Mouse (Mus musculus): ENCODE results near the gene Plxnc1.
A peak's percentile ranks its signal among the peaks of the same experiment; 100 is the strongest.

Gene Plxnc1

DNA sequence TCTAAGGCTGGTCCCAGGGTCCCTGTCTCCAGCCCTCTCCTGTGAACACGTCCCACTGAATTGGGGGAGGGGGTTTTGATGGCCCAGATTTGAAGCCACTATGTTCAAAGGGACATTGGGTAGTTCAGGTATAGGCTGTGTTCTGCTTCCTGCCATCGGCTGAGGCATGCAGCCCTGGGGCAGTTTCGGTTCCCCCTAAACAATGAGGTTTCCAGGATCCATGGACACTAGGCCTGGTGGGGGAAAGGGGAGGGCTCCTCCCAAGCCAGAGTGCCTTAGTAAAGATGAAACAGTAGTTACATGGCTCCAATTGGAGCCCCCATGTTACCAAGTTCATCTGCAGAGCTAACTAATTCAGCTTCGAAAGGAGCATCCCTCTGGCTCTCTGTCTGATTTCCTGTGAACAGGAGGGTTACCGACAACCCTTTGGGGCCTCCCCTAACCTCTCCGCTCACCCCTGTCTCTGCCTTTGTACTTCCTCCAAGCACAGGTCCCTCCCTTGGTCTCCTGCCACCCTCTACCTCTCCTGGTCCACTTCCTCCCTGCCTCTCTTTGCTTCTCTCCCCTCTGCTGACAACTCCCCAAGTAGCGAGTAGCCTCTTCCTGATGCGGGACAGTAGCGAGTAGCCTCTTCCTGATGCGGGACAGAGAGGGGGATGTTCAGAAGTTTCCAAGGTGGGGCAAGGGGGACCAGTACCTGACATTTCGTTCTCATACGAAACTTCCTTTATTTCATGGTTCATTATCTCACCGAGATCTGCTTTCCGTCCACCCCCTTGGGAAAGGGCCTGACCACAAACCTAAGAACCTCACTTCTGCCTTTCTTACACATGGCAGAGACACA lies 116.5 kb downstream of the Plxnc1 start:
- Histone ChIP-seq H3K4me1 (replicated peaks; ENCODE audit: low read depth, low read length) (no peaks in the 10 kb centered on the region), H3K36me3 (ENCODE audit: insufficient read depth, low read length) (no peaks in the 10 kb centered on the region), H3K27me3 (ENCODE audit: insufficient read depth, low read length) (0 out of 2 replicates have a peak, but pooled peaks cover 4% of the 10 kb centered on the region), H3K9me3 (ENCODE audit: low read length) (no peaks in the 10 kb centered on the region), H3K4me3 (replicated peaks; ENCODE audit: low read length) (no peak overlapping the region)
- TF ChIP-seq POU5F1 (IDR thresholded peaks at IDR 0.05; ENCODE audit: borderline replicate concordance, low read length): no peak
- no peak for TF ChIP-seq CTCF (conservative IDR thresholded peaks at IDR 0.05; ENCODE audit: low read length)
- no peak for TF ChIP-seq NANOG (IDR thresholded peaks at IDR 0.05; ENCODE audit: borderline replicate concordance, low read length)

- Histone ChIP-seq H3K9me3 (ENCODE audit: low read length) (no peaks in the 10 kb centered on the region), H3K4me1 (replicated peaks; ENCODE audit: low read depth, low read length) (no peaks in the 10 kb centered on the region), H3K27me3 (ENCODE audit: insufficient read depth, low read length) (0 out of 2 replicates have a peak, but pooled peaks cover 4% of the 10 kb centered on the region), H3K4me3 (replicated peaks; ENCODE audit: low read length) (no peak overlapping the region), H3K36me3 (ENCODE audit: insufficient read depth, low read length) (no peaks in the 10 kb centered on the region)
- TF ChIP-seq POU5F1 (IDR thresholded peaks at IDR 0.05; ENCODE audit: borderline replicate concordance, low read length) (no peak), CTCF (conservative IDR thresholded peaks at IDR 0.05; ENCODE audit: low read length) (no peak), NANOG (IDR thresholded peaks at IDR 0.05; ENCODE audit: borderline replicate concordance, low read length) (no peak)
Measured at GRCm38 (mm10) chr10:94827325-94827724, 117.3 kb downstream of the Plxnc1 start.

- Histone ChIP-seq H3K36me3 (ENCODE audit: insufficient read depth, low read length) (no peaks in the 10 kb centered on the region), H3K27me3 (ENCODE audit: insufficient read depth, low read length) (0 out of 2 replicates have a peak, but pooled peaks cover 4% of the 10 kb centered on the region), H3K4me3 (replicated peaks; ENCODE audit: low read length) (no peak overlapping the region), H3K9me3 (ENCODE audit: low read length) (no peaks in the 10 kb centered on the region), H3K4me1 (replicated peaks; ENCODE audit: low read depth, low read length) (no peaks in the 10 kb centered on the region)
- TF ChIP-seq POU5F1 (IDR thresholded peaks at IDR 0.05; ENCODE audit: borderline replicate concordance, low read length) (no peak), CTCF (conservative IDR thresholded peaks at IDR 0.05; ENCODE audit: low read length) (no peak), NANOG (IDR thresholded peaks at IDR 0.05; ENCODE audit: borderline replicate concordance, low read length) (no peak)
Measured at GRCm38 (mm10) chr10:94826436-94826835, 118.2 kb downstream of the Plxnc1 start.

DNA sequence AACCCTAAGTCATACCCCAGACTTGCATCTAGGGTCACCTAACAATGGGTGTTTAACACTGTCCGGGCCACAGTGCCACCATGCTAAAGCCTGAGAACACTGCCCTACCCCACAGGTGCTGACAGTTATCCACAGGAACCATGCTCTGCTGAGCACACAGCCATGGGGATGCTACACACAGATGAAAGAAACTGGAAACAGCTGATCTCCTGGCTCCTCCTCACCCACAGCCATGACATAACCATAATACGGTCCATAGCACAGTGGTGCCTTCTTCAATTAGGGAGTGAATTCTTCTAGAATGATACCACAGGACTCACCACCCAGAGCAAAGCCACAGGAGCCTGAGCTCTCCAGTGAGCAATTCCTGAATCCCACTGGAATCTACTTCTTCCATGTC lies 118.7 kb downstream of the Plxnc1 start:
- no peak for TF ChIP-seq POU5F1 (IDR thresholded peaks at IDR 0.05; ENCODE audit: borderline replicate concordance, low read length)
- TF ChIP-seq CTCF (conservative IDR thresholded peaks at IDR 0.05; ENCODE audit: low read length): no peak
- TF ChIP-seq NANOG (IDR thresholded peaks at IDR 0.05; ENCODE audit: borderline replicate concordance, low read length): no peak
- Histone ChIP-seq H3K4me3 (replicated peaks; ENCODE audit: low read length) (no peak overlapping the region), H3K4me1 (replicated peaks; ENCODE audit: low read depth, low read length) (no peaks in the 10 kb centered on the region), H3K9me3 (ENCODE audit: low read length) (no peaks in the 10 kb centered on the region), H3K36me3 (ENCODE audit: insufficient read depth, low read length) (no peaks in the 10 kb centered on the region), H3K27me3 (ENCODE audit: insufficient read depth, low read length) (0 out of 2 replicates have a peak, but pooled peaks cover 4% of the 10 kb centered on the region)

DNA sequence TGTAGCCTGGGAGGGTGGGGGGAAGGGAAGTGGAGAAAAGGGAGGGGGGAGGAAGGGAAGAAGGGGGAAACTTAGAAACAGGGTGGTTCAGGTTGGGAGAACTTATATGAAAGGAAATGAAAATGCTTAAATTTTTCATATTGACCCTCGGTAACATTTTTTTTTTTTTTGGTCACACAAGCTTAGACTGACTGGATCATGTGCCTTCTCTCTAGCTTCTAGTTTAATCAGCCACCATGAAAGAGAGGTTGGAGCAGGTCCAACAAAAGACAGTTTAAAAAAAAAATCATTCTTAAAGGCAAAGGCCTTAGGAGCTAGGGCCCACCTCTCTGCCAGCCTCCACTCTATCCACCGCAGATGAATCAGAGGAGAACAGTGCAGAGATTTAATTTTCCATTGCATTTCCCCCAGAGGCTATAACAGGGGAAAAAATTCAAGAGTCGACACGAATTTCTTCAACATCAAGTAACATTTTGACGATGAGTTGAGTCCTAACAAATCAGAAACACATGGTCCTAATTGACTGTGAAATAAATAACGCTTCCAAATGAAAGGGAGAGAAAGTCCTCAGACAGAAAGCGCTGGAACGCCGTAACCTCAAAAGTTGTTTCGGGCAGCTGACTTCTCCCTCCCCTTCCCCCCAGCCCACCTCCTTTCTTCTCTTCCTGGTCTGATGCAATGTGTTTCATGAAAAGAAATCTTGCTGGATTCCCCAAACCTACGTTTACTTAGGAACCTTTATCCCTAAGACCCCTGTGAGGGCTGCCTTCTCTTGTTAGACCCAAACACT lies 120.5 kb downstream of the Plxnc1 start:
- no peaks in the 10 kb centered on the region for H3K9me3 ChIP-seq (ENCODE audit: low read length)
- peaks cover 6% of the 10 kb centered on the region for H3K4me1 ChIP-seq (replicated peaks; ENCODE audit: low read depth, low read length)
- TF ChIP-seq CTCF (conservative IDR thresholded peaks at IDR 0.05; ENCODE audit: low read length): no peak
- no peak for TF ChIP-seq NANOG (IDR thresholded peaks at IDR 0.05; ENCODE audit: borderline replicate concordance, low read length)
- no peak for TF ChIP-seq POU5F1 (IDR thresholded peaks at IDR 0.05; ENCODE audit: borderline replicate concordance, low read length)
- no peak overlapping the region for H3K4me3 ChIP-seq (replicated peaks; ENCODE audit: low read length)
- H3K36me3 ChIP-seq (ENCODE audit: insufficient read depth, low read length): no peaks in the 10 kb centered on the region
- 0 out of 2 replicates have a peak, but pooled peaks cover 4% of the 10 kb centered on the region for H3K27me3 ChIP-seq (ENCODE audit: insufficient read depth, low read length)

DNA sequence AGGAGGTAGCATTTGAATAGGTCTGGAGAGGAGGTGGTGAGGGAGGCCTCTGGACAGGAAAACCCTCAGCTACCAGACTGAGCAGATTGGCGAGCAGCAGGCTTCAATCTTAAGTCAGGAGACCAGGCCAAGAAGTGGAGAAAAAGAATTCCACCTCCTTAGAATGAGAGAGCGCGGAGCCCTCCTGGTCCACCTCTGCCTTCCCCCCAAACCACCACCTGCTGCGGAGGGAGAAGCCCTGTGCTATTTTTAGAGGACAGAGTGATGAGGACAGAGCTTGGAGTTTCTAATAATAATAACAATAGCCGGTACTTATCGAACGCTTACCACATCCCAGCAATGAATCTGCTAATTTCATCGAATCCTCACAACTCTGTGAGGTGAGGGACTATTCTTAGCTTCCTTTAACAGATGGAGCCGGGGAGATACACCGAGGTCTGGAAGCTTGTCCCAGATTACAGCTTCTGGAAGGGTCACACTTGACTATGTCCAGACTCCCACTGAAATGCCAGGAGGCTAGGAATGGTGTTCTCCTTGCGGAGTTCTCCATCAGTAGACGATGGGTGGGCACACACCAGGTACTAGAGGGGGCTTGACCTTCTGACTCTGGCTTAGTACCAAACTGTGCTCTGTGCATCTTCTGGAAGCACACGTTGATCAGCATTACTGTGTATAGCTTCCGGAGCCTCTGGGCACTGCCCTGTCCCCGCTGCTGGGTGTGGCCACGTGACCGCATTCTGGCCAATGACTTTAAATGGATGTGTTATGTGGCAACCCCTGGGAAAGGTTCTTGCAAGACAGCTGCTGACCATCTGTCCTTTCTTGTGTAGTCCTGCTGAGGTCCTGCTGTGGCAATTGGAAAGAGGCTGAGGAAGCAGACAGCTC lies 125.6 kb downstream of the Plxnc1 start:
- H3K36me3 ChIP-seq (ENCODE audit: insufficient read depth, low read length): no peaks in the 10 kb centered on the region
- H3K4me1 ChIP-seq (replicated peaks; ENCODE audit: low read depth, low read length): peaks cover 13% of the 10 kb centered on the region
- no peak overlapping the region for H3K4me3 ChIP-seq (replicated peaks; ENCODE audit: low read length)
- TF ChIP-seq NANOG (IDR thresholded peaks at IDR 0.05; ENCODE audit: borderline replicate concordance, low read length): peak; percentile 45; the same call in 1 of the 2 replicates
- TF ChIP-seq POU5F1 (IDR thresholded peaks at IDR 0.05; ENCODE audit: borderline replicate concordance, low read length): no peak
- H3K27me3 ChIP-seq (ENCODE audit: insufficient read depth, low read length): no peaks in the 10 kb centered on the region
- H3K9me3 ChIP-seq (ENCODE audit: low read length): peaks cover 7% of the 10 kb centered on the region; the same call in 1 of the 2 replicates

DNA sequence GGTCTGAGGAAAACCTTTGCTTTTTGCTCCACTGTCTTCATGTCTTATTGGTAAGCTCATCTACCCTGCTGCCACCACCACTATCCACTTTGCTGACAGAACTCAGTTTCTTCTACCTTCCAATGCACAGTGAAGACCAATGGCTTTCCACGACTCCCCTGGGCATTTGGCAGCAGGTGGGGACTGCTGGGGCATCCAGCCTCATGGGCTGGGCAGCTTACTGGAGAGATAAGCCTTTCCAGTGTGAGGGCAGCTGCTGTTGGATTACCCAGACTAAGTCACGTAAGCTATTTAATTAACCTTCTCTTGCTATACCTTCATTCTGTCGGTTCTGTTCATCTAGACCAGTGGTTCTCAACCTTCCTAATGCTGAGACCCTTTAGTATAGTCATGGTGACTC lies 126.5 kb downstream of the Plxnc1 start:
- no peak overlapping the region for H3K4me3 ChIP-seq (replicated peaks; ENCODE audit: low read length)
- no peaks in the 10 kb centered on the region for H3K36me3 ChIP-seq (ENCODE audit: insufficient read depth, low read length)
- peaks cover 13% of the 10 kb centered on the region for H3K4me1 ChIP-seq (replicated peaks; ENCODE audit: low read depth, low read length)
- TF ChIP-seq NANOG (IDR thresholded peaks at IDR 0.05; ENCODE audit: borderline replicate concordance, low read length): no peak
- no peak for TF ChIP-seq POU5F1 (IDR thresholded peaks at IDR 0.05; ENCODE audit: borderline replicate concordance, low read length)
- TF ChIP-seq CTCF (conservative IDR thresholded peaks at IDR 0.05; ENCODE audit: low read length): no peak
- no peaks in the 10 kb centered on the region for H3K27me3 ChIP-seq (ENCODE audit: insufficient read depth, low read length)
- peaks cover 7% of the 10 kb centered on the region; the same call in 1 of the 2 replicates for H3K9me3 ChIP-seq (ENCODE audit: low read length)

Data from E14TG2a.4 (cell line).